Mouse (Mus musculus) cerebellum, adult 9-10 months (tissue): ENCODE measurements around the gene Mllt6.
"Not testable (repeated sequence)": the region's sequence is repeated elsewhere in the genome, so short reads cannot be mapped to it uniquely, and the experiment has no call there.

Experiments used
- DNase-seq: peaks from one replicate; pipeline ENCODE4 v3.0.0; 2022

The Mllt6 gene

DNA sequence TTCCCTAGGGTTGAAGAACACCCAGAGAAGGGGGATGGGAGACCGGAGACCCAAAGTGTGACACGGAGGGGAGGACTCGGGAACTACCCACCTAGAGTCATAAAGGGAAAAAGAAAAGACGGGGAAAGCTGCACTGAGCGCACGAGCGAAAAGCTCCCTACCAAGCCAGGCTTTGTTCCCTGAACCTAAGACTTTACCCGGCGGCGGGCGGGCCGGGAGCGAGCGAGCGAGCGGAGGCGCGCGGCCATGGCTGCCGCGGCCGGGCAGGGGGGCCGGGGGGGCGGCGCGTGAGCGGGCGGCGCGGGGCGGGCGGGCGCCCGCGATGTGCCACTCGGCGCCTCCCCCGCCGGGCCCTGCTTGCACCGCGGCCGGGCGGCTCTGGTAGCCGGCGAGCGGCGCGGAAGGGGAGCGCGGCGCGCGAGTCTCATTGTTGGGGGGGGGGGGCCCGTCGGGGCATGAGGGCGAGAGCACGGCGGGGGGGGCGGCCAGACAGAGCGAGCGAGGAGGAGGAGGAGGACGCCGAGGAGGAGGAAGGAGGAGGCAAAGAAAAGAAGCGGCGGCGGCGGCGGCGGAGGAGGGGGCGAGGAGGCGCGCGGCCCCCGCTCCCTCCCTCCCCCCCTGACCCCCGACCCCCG is at the start of gene Mllt6:
Gene Mllt6, plus strand, starts transcription at position 522 of the 635 bp plus-strand sequence.
- no peak for DNase-seq

DNA sequence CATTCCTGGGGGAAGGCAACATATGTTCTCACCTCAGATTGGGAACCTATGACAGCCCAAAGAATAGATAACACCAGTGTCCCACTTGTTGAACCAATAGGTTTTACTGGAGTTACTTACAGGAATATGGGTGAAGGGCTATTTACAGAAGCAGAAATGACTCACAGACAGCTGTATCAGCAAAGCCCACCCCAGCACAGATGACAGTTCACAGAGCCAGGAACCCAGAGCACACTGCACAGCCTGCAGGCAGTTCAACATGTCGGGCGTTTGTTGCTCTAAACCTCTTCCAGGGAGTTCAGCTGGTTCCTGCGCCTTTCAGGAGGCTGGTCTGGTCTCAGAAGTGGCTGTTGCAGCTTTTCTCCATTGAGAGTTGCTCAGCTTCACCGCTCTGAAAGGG is 47.9 kb upstream of the Mllt6 start:
- DNase-seq, result no peak

- DNase-seq, result no peak
Measured at GRCm38 (mm10) chr11:97618368-97618767, 44.8 kb upstream of the Mllt6 start.

- DNase-seq, result peak; percentile 82
Measured at GRCm38 (mm10) chr11:97619391-97619795, 43.8 kb upstream of the Mllt6 start.

DNA sequence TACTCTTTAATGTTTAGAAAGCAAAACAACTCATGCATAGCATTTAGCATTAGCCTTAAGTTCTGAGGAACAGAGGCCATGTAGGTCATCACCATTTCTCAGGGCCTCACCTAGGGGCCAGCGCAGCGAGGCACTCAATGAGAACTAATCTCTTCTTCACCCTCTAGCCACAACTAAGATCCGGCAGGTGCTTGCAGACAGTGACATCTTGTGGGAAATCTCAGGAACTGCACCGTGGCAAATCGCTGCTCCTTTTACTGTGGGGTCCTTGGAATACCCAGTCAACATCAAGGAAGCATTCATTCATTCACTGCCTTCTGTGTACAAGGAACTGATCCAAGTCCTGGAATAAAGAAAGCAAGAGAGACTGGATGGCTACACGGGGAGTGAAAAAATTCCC is 40.8 kb upstream of the Mllt6 start:
- peak; percentile 84 for DNase-seq

DNA sequence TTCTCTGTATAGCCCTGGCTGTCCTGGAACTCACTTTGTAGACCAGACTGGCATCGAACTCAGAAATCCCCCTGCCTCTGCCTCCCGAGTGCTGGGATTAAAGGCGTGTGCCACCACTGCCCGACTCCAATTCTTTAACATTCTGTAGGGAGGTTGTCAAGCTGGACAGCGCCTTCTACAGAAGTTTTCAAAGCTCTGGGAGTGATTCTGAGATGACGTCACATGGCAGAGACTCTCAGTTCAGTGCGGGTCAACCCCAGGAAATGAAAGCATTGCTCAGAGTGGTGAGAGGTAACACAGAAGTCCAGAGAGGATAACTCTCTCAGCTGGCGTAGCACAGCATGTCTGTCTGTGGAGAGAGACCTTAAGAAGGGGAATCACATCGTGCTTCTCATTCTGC is 40.0 kb upstream of the Mllt6 start:
- no peak for DNase-seq

- DNase-seq, result no peak
Measured at GRCm38 (mm10) chr11:97625551-97625950, 37.7 kb upstream of the Mllt6 start.

- DNase-seq, result no peak
Measured at GRCm38 (mm10) chr11:97626431-97626830, 36.8 kb upstream of the Mllt6 start.

DNA sequence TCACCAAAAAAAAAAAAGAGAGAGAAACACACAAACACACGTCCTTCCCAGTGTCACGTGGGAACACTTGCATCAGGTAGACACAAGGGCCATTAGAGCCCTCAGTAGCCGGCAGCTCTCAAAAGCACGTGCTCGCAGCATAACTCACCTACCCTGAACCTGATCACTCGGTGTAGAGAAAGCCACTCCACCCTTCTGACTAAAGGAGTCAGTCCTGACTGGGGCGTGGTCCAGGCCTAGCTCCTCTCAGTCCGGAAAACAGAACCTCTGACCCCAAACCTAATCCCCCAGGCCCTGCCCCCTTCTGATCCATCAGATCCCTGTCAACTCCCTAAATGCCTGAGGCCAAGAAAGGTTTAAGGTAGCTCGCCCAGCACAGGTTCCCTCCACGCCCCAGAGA is 36.4 kb upstream of the Mllt6 start:
- no peak for DNase-seq

DNA sequence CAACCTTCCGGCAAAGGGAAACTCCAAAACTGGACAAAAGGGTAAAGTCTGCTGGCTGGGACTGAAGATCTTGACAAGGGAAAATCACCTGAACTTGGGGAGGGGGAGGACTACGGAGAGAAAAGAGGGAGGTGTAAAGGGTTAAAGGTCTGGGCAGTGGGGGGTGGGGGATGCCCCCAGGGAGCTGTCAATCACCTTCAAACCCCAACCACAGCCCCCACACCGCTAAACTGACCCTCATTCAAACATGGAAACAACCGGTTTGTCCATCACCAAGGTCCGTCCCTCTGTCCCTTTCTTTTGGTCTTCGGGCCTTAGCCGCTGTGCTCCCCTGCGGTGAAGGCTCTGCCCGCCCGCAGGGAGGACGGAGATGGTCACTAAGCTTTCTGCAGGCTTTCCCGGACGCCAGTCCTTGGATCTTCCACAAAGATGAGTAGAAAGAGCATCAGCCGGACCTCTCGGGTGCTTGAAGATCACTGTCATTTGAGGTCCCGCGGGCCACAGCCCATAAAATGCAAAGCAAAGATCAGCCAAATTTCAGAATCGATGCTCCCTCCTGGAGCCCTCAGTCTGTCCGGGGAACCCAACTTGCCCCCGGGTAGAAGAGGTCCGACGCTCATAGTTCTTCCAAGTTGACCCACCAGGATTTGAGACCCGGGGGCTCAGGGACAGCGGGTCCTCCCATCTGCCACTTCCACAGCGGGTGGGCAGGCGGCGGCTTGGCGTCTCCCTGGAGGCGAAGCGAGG is 35.5 kb upstream of the Mllt6 start:
- DNase-seq, result no peak

GRCm38 (mm10) chr11:97628303-97628567 is 35.0 kb upstream of the Mllt6 start:
- no peak for DNase-seq

- no peak for DNase-seq
Measured at GRCm38 (mm10) chr11:97628568-97629518, 34.4 kb upstream of the Mllt6 start.

GRCm38 (mm10) chr11:97629576-97629975 is 33.6 kb upstream of the Mllt6 start, which contains the start of gene Epop:
Gene Epop (minus strand): TSS chr11:97629702.
- DNase-seq, result peak; percentile 65

GRCm38 (mm10) chr11:97631046-97631445 is 32.2 kb upstream of the Mllt6 start:
- DNase-seq, result no peak

- no peak for DNase-seq
Measured at GRCm38 (mm10) chr11:97631500-97631899, 31.7 kb upstream of the Mllt6 start.

- DNase-seq, result peak; percentile 80
Measured at GRCm38 (mm10) chr11:97631938-97632337, 31.3 kb upstream of the Mllt6 start.

GRCm38 (mm10) chr11:97632440-97632839 is 30.8 kb upstream of the Mllt6 start:
- not testable (repeated sequence) for DNase-seq

GRCm38 (mm10) chr11:97635468-97636019 is 27.7 kb upstream of the Mllt6 start:
- DNase-seq, result no peak

GRCm38 (mm10) chr11:97641668-97642067 is 21.5 kb upstream of the Mllt6 start:
- no peak for DNase-seq

- DNase-seq, result no peak
Measured at GRCm38 (mm10) chr11:97642746-97643145, 20.5 kb upstream of the Mllt6 start.

GRCm38 (mm10) chr11:97643380-97644055 is 19.7 kb upstream of the Mllt6 start:
- DNase-seq, result no peak

- peak; percentile 81 for DNase-seq
Measured at GRCm38 (mm10) chr11:97644834-97645233, 18.4 kb upstream of the Mllt6 start.

DNA sequence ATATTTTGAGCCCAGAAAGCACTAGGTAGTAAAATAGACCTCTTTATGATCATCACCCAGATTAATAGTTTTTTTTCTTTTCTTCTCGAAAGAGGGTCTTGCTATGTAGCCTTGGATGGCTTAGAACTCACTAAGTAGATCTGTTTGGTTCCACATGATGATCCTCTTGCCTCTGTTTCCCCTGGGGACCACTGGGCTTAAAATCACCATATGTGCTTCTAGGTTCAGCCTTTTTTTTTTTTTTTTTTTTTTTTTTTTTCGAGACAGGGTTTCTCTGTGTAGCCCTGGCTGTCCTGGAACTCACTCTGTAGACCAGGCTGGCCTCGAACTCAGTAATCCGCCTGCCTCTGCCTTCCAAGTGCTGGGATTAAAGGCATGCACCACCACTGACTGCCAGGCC is 14.7 kb upstream of the Mllt6 start:
- not testable (repeated sequence) for DNase-seq
